Mouse (Mus musculus) heart, adult 8-10 months (tissue): ENCODE results near the gene Slc38a11. TPM values are rescaled to one million over a fixed set of nuclear protein-coding genes. Genes with fewer than 3 reads are reported as not detected.

Experiments
- DNase-seq: peaks from one replicate; pipeline ENCODE4 v3.0.0; 2022; ENCODE audit warnings: low spot score
- microRNA-seq: library from miRNA; unstranded; fragments of <30 nt; microRNA quantifications from one replicate; pipeline ENCODE4 v1.2.0, GENCODE M21; 2022
- total RNA-seq, 4 experiments: library from RNA; stranded (reverse); gene quantifications; 2 replicates each; pipeline ENCODE4 v1.2.4; 2022

Gene Slc38a11
- total RNA-seq, 4 experiments from 2014 or later: 0.91 to 2.5 (median 1.6) TPM

GRCm38 (mm10) chr2:65321998-65322754, 41.7 kb downstream of the Slc38a11 start:
- no peak for DNase-seq

GRCm38 (mm10) chr2:65320975-65321374, 42.9 kb downstream of the Slc38a11 start:
- DNase-seq: no peak

- no peak for DNase-seq
Measured at GRCm38 (mm10) chr2:65316721-65317120, 47.1 kb downstream of the Slc38a11 start.

- DNase-seq: no peak
Measured at GRCm38 (mm10) chr2:65311250-65311649, 52.6 kb downstream of the Slc38a11 start.

GRCm38 (mm10) chr2:65296541-65296940, 67.3 kb downstream of the Slc38a11 start:
- no peak for DNase-seq

GRCm38 (mm10) chr2:65294092-65294491, 69.7 kb downstream of the Slc38a11 start:
- DNase-seq: peak; percentile 75

GRCm38 (mm10) chr2:65293411-65293810, 70.4 kb downstream of the Slc38a11 start:
- DNase-seq: no peak

- no peak for DNase-seq
Measured at GRCm38 (mm10) chr2:65289721-65290120, 74.1 kb downstream of the Slc38a11 start.

GRCm38 (mm10) chr2:65288696-65289095, 75.1 kb downstream of the Slc38a11 start:
- DNase-seq: no peak

- DNase-seq: no peak
Measured at GRCm38 (mm10) chr2:65285380-65285779, 78.5 kb downstream of the Slc38a11 start.

GRCm38 (mm10) chr2:65282979-65283378, 80.9 kb downstream of the Slc38a11 start:
- no peak for DNase-seq

- no peak for DNase-seq
Measured at GRCm38 (mm10) chr2:65279029-65279690, 84.7 kb downstream of the Slc38a11 start.

GRCm38 (mm10) chr2:65275443-65276061, 88.3 kb downstream of the Slc38a11 start:
- DNase-seq: no peak

GRCm38 (mm10) chr2:65273910-65274309, 89.9 kb downstream of the Slc38a11 start:
- DNase-seq: no peak

- DNase-seq: no peak
Measured at GRCm38 (mm10) chr2:65268731-65269130, 95.1 kb downstream of the Slc38a11 start.

GRCm38 (mm10) chr2:65267834-65268233, 96.0 kb downstream of the Slc38a11 start:
- no peak for DNase-seq

- no peak for DNase-seq
Measured at GRCm38 (mm10) chr2:65266576-65267299, 97.1 kb downstream of the Slc38a11 start.

Small RNAs within 50 kb of the gene (microRNA-seq; reads per million reads assigned to microRNA genes)
- gene Mir6337: not detected

Other genes with a start within 250 kb of the Slc38a11 start
- gene Cobll1, start 124.6 kb downstream of the Slc38a11 start, total RNA-seq: 10 to 100 TPM; 62.1 to 74.3 (median 67.0) TPM
- gene Scn3a, start 203.6 kb upstream of the Slc38a11 start, total RNA-seq: 1 to 10 TPM in 1 of 4 experiments, under 1 TPM in 3; 0.50 to 1.5 (median 0.73) TPM